Mouse (Mus musculus) liver, embryonic 11.5 days (tissue): Measurements from ENCODE around the gene Olfr1023. TPM values are rescaled to one million over a fixed set of nuclear protein-coding genes. Genes with fewer than 3 reads are reported as not detected.

Experiments
- ATAC-seq: fragments of 200-750 bp; cut with Nextera tagmentation; replicated peaks from 2 replicates; pipeline ENCODE4 v1.8.0; 2017; ENCODE audit warnings: moderate number of reproducible peaks, mild to moderate bottlenecking, moderate TSS enrichment, moderate library complexity; ENCODE audit not compliant: low FRiP score
- DNase-seq: peaks from one replicate; pipeline ENCODE4 v3.0.0-alpha.2; 2017; ENCODE audit warnings: low spot score
- H3K27ac ChIP-seq: fragments of 300-500 bp; sonication (generic); 2 replicates; pipeline ENCODE4 v1.5.1; 2014; ENCODE audit warnings: mild to moderate bottlenecking, low read depth, low read length, control low read depth
- H3K27me3 ChIP-seq: fragments of 300-500 bp; sonication (generic); replicated peaks from 2 replicates; pipeline ENCODE4 v1.6.1; 2014; ENCODE audit warnings: low read length, mixed read lengths; ENCODE audit not compliant: control insufficient read depth, insufficient read depth
- H3K36me3 ChIP-seq: fragments of 300-500 bp; sonication (generic); 2 replicates; pipeline ENCODE4 v1.6.1; 2014; ENCODE audit warnings: mild to moderate bottlenecking, low read length, moderate library complexity, mixed read lengths; ENCODE audit not compliant: control insufficient read depth, insufficient read depth
- H3K4me1 ChIP-seq: fragments of 300-500 bp; sonication (generic); replicated peaks from 2 replicates; pipeline ENCODE4 v1.6.1; 2014; ENCODE audit warnings: low read length, mixed read lengths; ENCODE audit not compliant: control insufficient read depth, insufficient read depth
- H3K4me2 ChIP-seq: fragments of 300-500 bp; sonication (generic); 2 replicates; pipeline ENCODE4 v1.6.1; 2014; ENCODE audit warnings: mild to moderate bottlenecking, control low read depth, moderate library complexity
- H3K4me3 ChIP-seq: fragments of 300-500 bp; sonication (generic); 2 replicates; pipeline ENCODE4 v1.5.1; 2014; ENCODE audit warnings: low read depth, low read length, control low read depth
- H3K9ac ChIP-seq: fragments of 300-500 bp; sonication (generic); 2 replicates; pipeline ENCODE4 v1.6.1; 2014; ENCODE audit warnings: low read depth, low read length, control low read depth
- H3K9me3 ChIP-seq: fragments of 300-500 bp; sonication (generic); 2 replicates; pipeline ENCODE4 v1.6.1; 2016; ENCODE audit warnings: low read length, inconsistent platforms, mixed read lengths; ENCODE audit not compliant: control insufficient read depth
- WGBS: fragments of 180-500 bp; shearing (Covaris S2); extraction: QIAGEN DNeasy Blood & Tissue Kit; methylation state at CpG from one replicate; pipeline ENCODE4 v1.1.7; 2014; 5-methylcytosine and 5-hydroxymethylcytosine counted together
- polyA plus RNA-seq: library from polyadenylated mRNA; unstranded; fragments of >200 nt; fragmentation: Nextera tagmentation; extraction: Ambion mirVana; gene quantifications from 2 replicates; pipeline ENCODE4 v1.2.1, GENCODE M21; 2014

Gene Olfr1023
- not detected in 2 replicates for polyA plus RNA-seq

DNA sequence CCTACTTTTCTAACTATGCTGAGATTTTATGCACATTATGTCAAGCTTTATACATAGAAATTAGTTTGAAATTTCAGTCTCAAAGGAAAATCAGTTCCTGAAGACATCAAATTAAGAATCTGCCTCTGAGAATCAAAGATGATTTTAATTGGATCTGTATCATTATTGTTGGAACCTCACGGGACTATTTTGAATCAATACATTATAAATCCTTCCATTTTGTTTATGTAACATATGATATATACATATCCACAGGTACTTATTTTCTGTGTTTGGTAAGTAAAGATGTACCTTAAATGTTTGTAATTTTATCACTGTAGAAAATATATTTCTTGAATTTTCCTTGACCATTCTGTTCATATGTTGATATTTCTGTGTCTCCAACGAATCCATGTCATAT, at the start of gene Olfr1023:
Gene Olfr1023 (plus strand): TSS at position 301 of the 400 bp plus-strand sequence.
- H3K36me3 ChIP-seq = no peaks in the 10 kb centered on the region
- no peak within 1 kb of the TSS for H3K4me2 ChIP-seq
- H3K9me3 ChIP-seq = no peaks in the 10 kb centered on the region
- ATAC-seq (no peak), DNase-seq (no peak)
- no peaks in the 10 kb centered on the region for H3K27me3 ChIP-seq
- 66% methylated on average over 2 of the region's 2 CpGs for WGBS
- H3K9ac ChIP-seq = no peak within 1 kb of the TSS
- no peak within 1 kb of the TSS for H3K4me3 ChIP-seq
- H3K4me1 ChIP-seq = no peaks in the 10 kb centered on the region
- H3K27ac ChIP-seq = no peak within 1 kb of the TSS

DNA sequence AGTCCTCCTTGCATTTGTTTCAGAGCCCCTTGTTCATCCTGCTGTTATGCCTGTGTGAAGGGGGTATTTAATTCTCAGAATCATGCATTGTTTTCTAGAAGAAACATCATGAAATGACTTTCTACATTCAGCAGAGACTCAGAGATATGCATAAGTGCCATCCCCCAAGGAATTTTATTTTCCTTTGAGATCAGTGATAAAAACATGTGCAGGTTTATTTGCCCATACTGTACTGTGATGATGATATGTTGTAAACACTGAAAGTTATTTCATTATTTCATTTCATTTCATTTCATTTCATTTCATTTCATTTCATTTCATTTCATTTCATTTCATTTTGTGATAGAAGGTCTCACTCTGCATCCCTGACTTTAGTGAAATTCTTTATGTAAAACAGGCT, 40.1 kb upstream of the Olfr1023 start, which contains the start of gene Olfr1019:
Gene Olfr1019 (minus strand): TSS at position 101 of the 400 bp plus-strand sequence.
- Histone ChIP-seq H3K9me3 (no peaks in the 10 kb centered on the region), H3K36me3 (no peaks in the 10 kb centered on the region), H3K4me1 (no peaks in the 10 kb centered on the region), H3K27me3 (no peaks in the 10 kb centered on the region), H3K27ac (no peak within 1 kb of the TSS), H3K4me3 (no peak within 1 kb of the TSS), H3K9ac (no peak within 1 kb of the TSS), H3K4me2 (no peak within 1 kb of the TSS)
- DNase-seq (no peak), ATAC-seq (no peak)

DNA sequence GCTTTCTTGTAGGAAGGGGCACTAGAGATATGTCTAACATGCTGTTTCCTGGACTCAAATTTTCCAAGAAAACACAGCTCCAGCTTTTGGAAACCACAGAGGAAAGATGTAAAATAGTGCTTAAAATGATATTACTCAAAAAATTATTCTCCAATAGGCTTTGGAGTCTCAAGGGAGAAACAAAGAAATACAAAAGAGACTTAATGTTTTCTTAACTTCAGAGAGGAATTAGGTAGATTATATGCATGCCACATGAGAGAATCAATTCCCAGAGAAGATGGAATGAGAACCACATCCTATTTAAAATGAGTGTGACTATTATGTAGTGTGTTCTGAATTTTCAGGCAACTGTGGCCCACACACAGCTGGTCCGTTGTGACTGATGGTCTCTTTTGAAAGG, 38.7 kb upstream of the Olfr1023 start, which contains the start of gene Olfr1020:
Gene Olfr1020 (plus strand): TSS at position 301 of the 400 bp plus-strand sequence.
- H3K9ac ChIP-seq = no peak within 1 kb of the TSS
- H3K9me3 ChIP-seq = no peaks in the 10 kb centered on the region
- no peaks in the 10 kb centered on the region for H3K27me3 ChIP-seq
- H3K4me2 ChIP-seq = no peak within 1 kb of the TSS
- no peak within 1 kb of the TSS for H3K4me3 ChIP-seq
- DNase-seq = no peak
- 90% methylated on average over 1 of the region's 1 CpGs for WGBS
- H3K27ac ChIP-seq = no peak within 1 kb of the TSS
- no peaks in the 10 kb centered on the region for H3K36me3 ChIP-seq
- no peaks in the 10 kb centered on the region for H3K4me1 ChIP-seq
- no peak for ATAC-seq

DNA sequence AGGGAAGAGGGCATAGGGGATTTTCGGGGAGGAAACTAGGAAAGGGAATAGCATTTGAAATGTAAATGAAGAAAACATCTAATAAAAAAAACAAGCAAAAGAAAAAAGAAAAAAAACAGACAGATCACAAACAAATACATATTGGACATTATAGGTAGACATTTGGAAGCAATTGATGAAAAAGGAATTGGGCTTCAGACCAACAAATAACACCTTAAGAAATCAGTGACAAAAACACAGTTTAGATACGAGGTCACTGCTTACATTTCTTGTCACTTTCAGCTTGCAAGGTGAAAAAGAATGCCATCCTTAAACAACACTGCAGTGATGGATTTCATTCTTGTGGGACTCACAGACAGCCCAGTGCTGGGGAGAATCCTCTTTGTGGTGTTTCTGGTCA, 17.1 kb upstream of the Olfr1023 start, which contains the start of gene Olfr1022:
Gene Olfr1022 (plus strand): TSS at position 301 of the 400 bp plus-strand sequence.
- ATAC-seq (no peak), DNase-seq (no peak)
- Histone ChIP-seq H3K4me2 (no peak within 1 kb of the TSS), H3K36me3 (no peaks in the 10 kb centered on the region), H3K27me3 (no peaks in the 10 kb centered on the region), H3K27ac (no peak within 1 kb of the TSS), H3K4me3 (no peak within 1 kb of the TSS), H3K4me1 (no peaks in the 10 kb centered on the region), H3K9ac (no peak within 1 kb of the TSS), H3K9me3 (no peaks in the 10 kb centered on the region)
- WGBS = 46% methylated on average over 2 of the region's 2 CpGs

DNA sequence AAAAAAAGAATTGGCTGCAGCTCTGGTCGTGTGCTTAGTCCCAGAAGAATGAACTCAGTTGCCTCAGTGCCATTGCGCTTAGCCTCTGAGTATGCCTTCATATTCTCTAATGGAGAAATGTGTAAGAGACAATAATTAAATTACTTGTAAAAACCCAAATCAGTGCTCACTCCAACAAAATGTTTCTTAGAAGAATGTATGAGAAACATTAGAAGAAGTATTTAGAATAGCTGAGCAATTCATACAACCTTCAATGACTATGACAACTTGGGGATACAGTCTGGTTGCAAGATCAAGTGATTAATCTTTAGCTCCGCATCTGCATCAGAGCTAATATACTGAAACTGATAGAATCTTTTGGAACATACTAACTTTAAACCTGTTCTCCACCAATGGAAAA, 19.5 kb downstream of the Olfr1023 start, which contains the start of gene Olfr1024:
Gene Olfr1024 (minus strand): TSS at position 101 of the 400 bp plus-strand sequence.
- no peaks in the 10 kb centered on the region for H3K36me3 ChIP-seq
- no peaks in the 10 kb centered on the region for H3K27me3 ChIP-seq
- no peak within 1 kb of the TSS for H3K4me2 ChIP-seq
- H3K4me3 ChIP-seq = no peak within 1 kb of the TSS
- H3K4me1 ChIP-seq = no peaks in the 10 kb centered on the region
- no peaks in the 10 kb centered on the region for H3K9me3 ChIP-seq
- no peak within 1 kb of the TSS for H3K9ac ChIP-seq
- WGBS = 85% methylated on average over 3 of the region's 3 CpGs
- H3K27ac ChIP-seq = no peak within 1 kb of the TSS
- no peak for ATAC-seq
- DNase-seq = no peak

DNA sequence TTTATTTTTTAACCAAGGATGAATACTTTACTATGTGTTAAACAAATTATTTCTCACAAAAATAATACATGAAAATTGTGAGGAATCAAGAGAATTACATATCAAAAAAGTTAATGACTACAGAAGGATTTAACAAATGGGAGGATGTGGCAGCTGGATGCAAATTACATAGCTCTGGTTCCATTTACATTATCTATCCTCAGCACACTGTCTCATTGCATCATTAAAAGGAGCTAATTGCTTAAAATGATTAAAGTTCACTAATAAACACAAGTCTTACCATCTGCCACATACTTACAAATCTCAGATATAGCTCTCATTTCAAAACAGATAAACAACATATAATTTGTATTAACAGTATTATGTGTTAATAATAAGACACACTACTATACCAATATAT, 27.8 kb downstream of the Olfr1023 start:
- Histone ChIP-seq H3K27ac (no peak overlapping the region), H3K4me1 (no peaks in the 10 kb centered on the region), H3K9me3 (no peaks in the 10 kb centered on the region), H3K36me3 (no peaks in the 10 kb centered on the region), H3K4me3 (no peak overlapping the region), H3K27me3 (no peaks in the 10 kb centered on the region), H3K4me2 (no peak overlapping the region), H3K9ac (no peak overlapping the region)
- ATAC-seq = no peak
- no peak for DNase-seq

DNA sequence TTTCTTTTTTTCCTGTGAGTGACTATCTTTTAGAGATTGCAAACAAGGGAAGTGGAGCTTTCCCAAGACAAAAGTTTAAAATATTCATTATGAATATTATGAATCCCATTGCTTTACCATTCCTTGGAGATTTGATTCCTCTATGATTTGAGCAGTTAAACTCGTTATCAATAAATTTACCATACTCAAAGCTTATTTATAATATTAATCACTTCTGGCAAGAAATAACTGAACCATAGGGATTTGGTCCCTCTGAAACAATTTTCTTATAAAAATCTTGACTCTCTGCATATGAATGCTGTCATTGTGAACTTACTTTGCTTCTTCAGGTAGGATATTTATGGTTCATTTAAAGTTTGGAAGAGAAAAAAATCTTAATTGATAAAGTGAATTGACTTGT, 29.5 kb downstream of the Olfr1023 start, which contains the start of gene Olfr1025-ps1:
Gene Olfr1025-ps1 (plus strand): TSS at position 301 of the 400 bp plus-strand sequence.
- DNase-seq = no peak
- WGBS = 54% methylated on average over 1 of the region's 1 CpGs
- no peak within 1 kb of the TSS for H3K27ac ChIP-seq

DNA sequence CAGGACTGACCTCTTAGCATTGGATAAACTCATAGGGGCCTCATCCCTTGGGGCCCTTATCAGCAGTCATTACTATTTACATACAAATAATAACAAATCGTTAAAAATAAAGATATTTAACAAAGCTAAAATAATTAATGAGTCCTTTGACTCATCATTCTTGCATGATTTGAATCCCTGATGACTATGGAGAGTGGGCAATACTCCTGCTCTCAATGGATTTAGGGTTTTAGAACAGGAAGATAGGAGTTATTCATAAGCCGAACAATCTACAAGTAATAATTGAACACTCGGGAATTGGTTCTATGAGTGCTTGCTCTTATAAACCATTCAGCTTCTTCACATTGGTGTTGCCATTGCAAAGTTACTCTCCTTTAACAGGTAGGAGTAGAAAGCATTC, 35.8 kb downstream of the Olfr1023 start, which contains the start of gene Olfr1026:
Gene Olfr1026 (plus strand): TSS at position 301 of the 400 bp plus-strand sequence.
- no peak within 1 kb of the TSS for H3K4me3 ChIP-seq
- no peak for ATAC-seq
- 75% methylated on average over 3 of the region's 3 CpGs for WGBS
- H3K36me3 ChIP-seq = no peaks in the 10 kb centered on the region
- DNase-seq = no peak
- no peaks in the 10 kb centered on the region for H3K27me3 ChIP-seq
- no peaks in the 10 kb centered on the region for H3K4me1 ChIP-seq
- H3K9ac ChIP-seq = no peak within 1 kb of the TSS
- no peak within 1 kb of the TSS for H3K4me2 ChIP-seq
- H3K27ac ChIP-seq = no peak within 1 kb of the TSS
- no peaks in the 10 kb centered on the region for H3K9me3 ChIP-seq

More for the DNA sequence above, 29.5 kb downstream of the Olfr1023 start, which contains the start of gene Olfr1025-ps1:
- no peak for ATAC-seq
- no peaks in the 10 kb centered on the region for H3K4me1 ChIP-seq
- H3K4me2 ChIP-seq = no peak within 1 kb of the TSS
- H3K4me3 ChIP-seq = no peak within 1 kb of the TSS
- H3K9ac ChIP-seq = no peak within 1 kb of the TSS
- H3K36me3 ChIP-seq = no peaks in the 10 kb centered on the region
- no peaks in the 10 kb centered on the region for H3K9me3 ChIP-seq
- H3K27me3 ChIP-seq = no peaks in the 10 kb centered on the region
